Mouse (Mus musculus): Measurements from ENCODE around the gene Teddm1b. TPM values are rescaled to one million over a fixed set of nuclear protein-coding genes. Genes with fewer than 3 reads are reported as not detected.

The Teddm1b gene
- polyA plus RNA-seq, 1 experiment from 2014 or later: 1.1 TPM

GRCm38 (mm10) chr1:153905884-153906283 is 31.7 kb downstream of the Teddm1b start:
- Histone ChIP-seq H3K27me3 (no peaks in the 10 kb centered on the region), H3K27ac (no peak overlapping the region), H3K4me1 (replicated peaks) (peaks cover 32% of the 10 kb centered on the region), H3K36me3 (peaks cover 79% of the 10 kb centered on the region), H3K9ac (replicated peaks) (no peak overlapping the region), H3K4me2 (replicated peaks) (no peak overlapping the region), H3K4me3 (replicated peaks) (no peak overlapping the region), H3K9me3 (no peaks in the 10 kb centered on the region)
- WGBS: 99% methylated on average over 3 of the region's 3 CpGs
- no peak for ATAC-seq

- peak; percentile 56; the same call in 1 of the 2 replicates for ATAC-seq
These were observed 34.1 kb downstream of the Teddm1b start for GRCm38 (mm10) chr1:153908208-153908607.

GRCm38 (mm10) chr1:153908741-153909140 is 34.6 kb downstream of the Teddm1b start:
- Histone ChIP-seq H3K4me2 (replicated peaks) (no peak overlapping the region), H3K27me3 (no peaks in the 10 kb centered on the region), H3K4me1 (replicated peaks) (0 out of 2 replicates have a peak, but pooled peaks cover 5% of the 10 kb centered on the region), H3K27ac (no peak overlapping the region), H3K9ac (replicated peaks) (no peak overlapping the region), H3K4me3 (replicated peaks) (no peak overlapping the region), H3K36me3 (peaks cover 76% of the 10 kb centered on the region), H3K9me3 (no peaks in the 10 kb centered on the region)
- 96% methylated on average over 4 of the region's 4 CpGs for WGBS
- ATAC-seq: no peak

More at GRCm38 (mm10) chr1:153908208-153908607, 34.1 kb downstream of the Teddm1b start:
- Histone ChIP-seq H3K4me3 (replicated peaks) (no peak overlapping the region), H3K27ac (no peak overlapping the region), H3K9me3 (no peaks in the 10 kb centered on the region), H3K4me1 (replicated peaks) (peaks cover 8% of the 10 kb centered on the region), H3K9ac (replicated peaks) (no peak overlapping the region), H3K27me3 (no peaks in the 10 kb centered on the region), H3K4me2 (replicated peaks) (no peak overlapping the region), H3K36me3 (peaks cover 81% of the 10 kb centered on the region)
- 29% methylated on average over 6 of the region's 6 CpGs for WGBS

- WGBS: 93% methylated on average over 10 of the region's 10 CpGs
- no peak for ATAC-seq
- Histone ChIP-seq H3K4me3 (replicated peaks) (no peak overlapping the region), H3K27ac (no peak overlapping the region), H3K4me1 (replicated peaks) (0 out of 2 replicates have a peak, but pooled peaks cover 5% of the 10 kb centered on the region), H3K9ac (replicated peaks) (no peak overlapping the region), H3K27me3 (no peaks in the 10 kb centered on the region), H3K4me2 (replicated peaks) (no peak overlapping the region), H3K36me3 (peaks cover 70% of the 10 kb centered on the region), H3K9me3 (no peaks in the 10 kb centered on the region)
These were observed 35.2 kb downstream of the Teddm1b start for GRCm38 (mm10) chr1:153909213-153909962.

GRCm38 (mm10) chr1:153909963-153910291 is 35.8 kb downstream of the Teddm1b start:
- Histone ChIP-seq H3K9ac (replicated peaks) (no peak overlapping the region), H3K27ac (no peak overlapping the region), H3K9me3 (no peaks in the 10 kb centered on the region), H3K4me2 (replicated peaks) (no peak overlapping the region), H3K27me3 (no peaks in the 10 kb centered on the region), H3K4me1 (replicated peaks) (0 out of 2 replicates have a peak, but pooled peaks cover 5% of the 10 kb centered on the region), H3K36me3 (peaks cover 64% of the 10 kb centered on the region), H3K4me3 (replicated peaks) (no peak overlapping the region)
- ATAC-seq: no peak
- WGBS: 95% methylated on average over 9 of the region's 9 CpGs

- Histone ChIP-seq H3K4me1 (replicated peaks) (0 out of 2 replicates have a peak, but pooled peaks cover 5% of the 10 kb centered on the region), H3K4me3 (replicated peaks) (no peak overlapping the region), H3K4me2 (replicated peaks) (no peak overlapping the region), H3K9ac (replicated peaks) (no peak overlapping the region), H3K27me3 (no peaks in the 10 kb centered on the region), H3K27ac (no peak overlapping the region), H3K36me3 (peaks cover 59% of the 10 kb centered on the region), H3K9me3 (no peaks in the 10 kb centered on the region)
- no peak for ATAC-seq
- WGBS: 94% methylated on average over 5 of the region's 5 CpGs
These were observed 36.3 kb downstream of the Teddm1b start for GRCm38 (mm10) chr1:153910423-153910822.

- no peaks in the 10 kb centered on the region for H3K9me3 ChIP-seq
- no peak for ATAC-seq
- H3K27me3 ChIP-seq: no peaks in the 10 kb centered on the region
- no peak overlapping the region for H3K4me2 ChIP-seq (replicated peaks)
- 0 out of 2 replicates have a peak, but pooled peaks cover 5% of the 10 kb centered on the region for H3K4me1 ChIP-seq (replicated peaks)
- H3K27ac ChIP-seq: no peak overlapping the region
- WGBS: 90% methylated on average over 6 of the region's 6 CpGs
- no peak overlapping the region for H3K4me3 ChIP-seq (replicated peaks)
- no peak overlapping the region for H3K9ac ChIP-seq (replicated peaks)
- peaks cover 50% of the 10 kb centered on the region for H3K36me3 ChIP-seq
These were observed 37.2 kb downstream of the Teddm1b start for GRCm38 (mm10) chr1:153911276-153911795.

- no peak for ATAC-seq
- no peaks in the 10 kb centered on the region for H3K27me3 ChIP-seq
- no peaks in the 10 kb centered on the region for H3K4me1 ChIP-seq (replicated peaks)
- H3K9me3 ChIP-seq: no peaks in the 10 kb centered on the region
- peaks cover 25% of the 10 kb centered on the region for H3K36me3 ChIP-seq
- H3K4me3 ChIP-seq (replicated peaks): no peak overlapping the region
- no peak overlapping the region for H3K27ac ChIP-seq
- H3K9ac ChIP-seq (replicated peaks): no peak overlapping the region
- WGBS: 88% methylated on average over 3 of the region's 3 CpGs
- no peak overlapping the region for H3K4me2 ChIP-seq (replicated peaks)
These were observed 39.7 kb downstream of the Teddm1b start for GRCm38 (mm10) chr1:153913869-153914268.

- H3K4me1 ChIP-seq (replicated peaks): no peaks in the 10 kb centered on the region
- WGBS: 81% methylated on average over 3 of the region's 3 CpGs
- no peaks in the 10 kb centered on the region for H3K36me3 ChIP-seq
- ATAC-seq: no peak
- no peaks in the 10 kb centered on the region for H3K9me3 ChIP-seq
- no peak overlapping the region for H3K27ac ChIP-seq
- H3K27me3 ChIP-seq: no peaks in the 10 kb centered on the region
- no peak overlapping the region for H3K4me3 ChIP-seq (replicated peaks)
- no peak overlapping the region for H3K9ac ChIP-seq (replicated peaks)
- no peak overlapping the region for H3K4me2 ChIP-seq (replicated peaks)
These were observed 44.5 kb downstream of the Teddm1b start for GRCm38 (mm10) chr1:153918521-153919206.

GRCm38 (mm10) chr1:153921642-153922041 is 47.5 kb downstream of the Teddm1b start:
- 92% methylated on average over 3 of the region's 3 CpGs for WGBS
- Histone ChIP-seq H3K27me3 (no peaks in the 10 kb centered on the region), H3K9me3 (no peaks in the 10 kb centered on the region), H3K36me3 (no peaks in the 10 kb centered on the region), H3K4me1 (replicated peaks) (no peaks in the 10 kb centered on the region), H3K27ac (no peak overlapping the region), H3K4me2 (replicated peaks) (no peak overlapping the region), H3K9ac (replicated peaks) (no peak overlapping the region), H3K4me3 (replicated peaks) (no peak overlapping the region)
- no peak for ATAC-seq

GRCm38 (mm10) chr1:153922571-153923021 is 48.5 kb downstream of the Teddm1b start:
- no peaks in the 10 kb centered on the region for H3K27me3 ChIP-seq
- H3K4me3 ChIP-seq (replicated peaks): no peak overlapping the region
- no peaks in the 10 kb centered on the region for H3K9me3 ChIP-seq
- no peaks in the 10 kb centered on the region for H3K4me1 ChIP-seq (replicated peaks)
- ATAC-seq: no peak
- no peak overlapping the region for H3K27ac ChIP-seq
- H3K4me2 ChIP-seq (replicated peaks): no peak overlapping the region
- 68% methylated on average over 5 of the region's 5 CpGs for WGBS
- H3K9ac ChIP-seq (replicated peaks): no peak overlapping the region
- H3K36me3 ChIP-seq: no peaks in the 10 kb centered on the region
